Comparison of ENCODE assay signal across 12 mouse cellular contexts in genomic region chr11:3349343-3349695, GRCm38 (mm10). TPM values are rescaled to one million over a fixed set of nuclear protein-coding genes. Genes with fewer than 3 reads are reported as not detected.
A peak's percentile ranks its signal among the peaks of the same experiment; 100 is the strongest.
DNase-seq lines count a peak whose midpoint lies in the region; ATAC-seq and TF ChIP-seq lines count a peak whose summit lies in the region.
"Had no signal": no experiment of that assay in that cellular context is flagged by ENCODE, and none has a peak within 500 bp of the region (broad histone marks: within the 10 kb centered on the region; RNA-seq: fewer than 3 reads in every experiment).

No protein-coding gene starts in this region.

- TF ChIP-seq POLR2A in lung, adult 2 months (IDR thresholded peaks at IDR 0.05; ENCODE audit: borderline replicate concordance, extremely low read depth, low read depth, low read length), result no peak
- TF ChIP-seq POLR2A in bone marrow, adult 2 months (IDR thresholded peaks at IDR 0.05; ENCODE audit: borderline replicate concordance, control insufficient read depth, low read depth, low read length), result no peak

- 80% methylated on average over 4 of the region's 4 CpGs for WGBS in heart, embryonic 13.5 days
- WGBS in lung, embryonic 16.5 days, result 80% methylated on average over 4 of the region's 4 CpGs
- WGBS in lung, adult 2 months, result 72% methylated on average over 4 of the region's 4 CpGs
- 78% methylated on average over 4 of the region's 4 CpGs for WGBS in bone marrow, adult 2 months
- WGBS in intestine, embryonic 15.5 days, result 71% methylated on average over 4 of the region's 4 CpGs

- no peak for TF ChIP-seq CTCF in lung, adult 2 months (IDR thresholded peaks at IDR 0.05; ENCODE audit: insufficient read depth, low read length)
- TF ChIP-seq CTCF in bone marrow, adult 2 months (IDR thresholded peaks at IDR 0.05; ENCODE audit: control insufficient read depth, insufficient read depth, low read length), result no peak

- H3K4me2 ChIP-seq in heart, embryonic 13.5 days, result no peak overlapping the region
- H3K4me2 ChIP-seq in lung, embryonic 16.5 days (ENCODE audit: low read depth, low read length), result no peak overlapping the region
- no peak overlapping the region for H3K4me2 ChIP-seq in intestine, embryonic 15.5 days (replicated peaks)

- H3K27me3 ChIP-seq in heart, embryonic 13.5 days (replicated peaks), result no peaks in the 10 kb centered on the region
- H3K27me3 ChIP-seq in lung, embryonic 16.5 days (ENCODE audit: control insufficient read depth, insufficient read depth, low read depth, low read length), result no peaks in the 10 kb centered on the region
- H3K27me3 ChIP-seq in intestine, embryonic 15.5 days (replicated peaks), result no peaks in the 10 kb centered on the region

- H3K4me1 ChIP-seq in heart, embryonic 13.5 days, result peaks cover 24% of the 10 kb centered on the region
- peaks cover 10% of the 10 kb centered on the region for H3K4me1 ChIP-seq in lung, embryonic 16.5 days (replicated peaks; ENCODE audit: control insufficient read depth, insufficient read depth, low read length)
- H3K4me1 ChIP-seq in lung, adult 2 months (ENCODE audit: control insufficient read depth, insufficient read depth, low read length), result peaks cover 10% of the 10 kb centered on the region
- no peaks in the 10 kb centered on the region; the same call in 1 of the 2 replicates for H3K4me1 ChIP-seq in bone marrow, adult 2 months (ENCODE audit: control insufficient read depth, insufficient read depth, low read length)
- peaks cover 19% of the 10 kb centered on the region for H3K4me1 ChIP-seq in intestine, embryonic 15.5 days (replicated peaks)

- peaks cover 70% of the 10 kb centered on the region for H3K36me3 ChIP-seq in heart, embryonic 13.5 days
- peaks cover 37% of the 10 kb centered on the region for H3K36me3 ChIP-seq in lung, embryonic 16.5 days (ENCODE audit: control insufficient read depth, insufficient read depth, low read length)
- H3K36me3 ChIP-seq in intestine, embryonic 15.5 days, result peaks cover 28% of the 10 kb centered on the region

- peak overlapping the region; percentile 76 for H3K27ac ChIP-seq in heart, embryonic 13.5 days (replicated peaks)
- peak overlapping the region; percentile 3; the same call in 1 of the 2 replicates for H3K27ac ChIP-seq in lung, embryonic 16.5 days (ENCODE audit: low read length)
- H3K27ac ChIP-seq in bone marrow, adult 2 months (ENCODE audit: control insufficient read depth, insufficient read depth, low read depth, low read length, poor library complexity), result peak overlapping the region; percentile 22
- no peak overlapping the region for H3K27ac ChIP-seq in intestine, embryonic 15.5 days
- H3K27ac ChIP-seq: left cerebral cortex, adult 2 months had no signal

- DNase-seq in heart, adult 18-20 months, result no peak
- DNase-seq in lung, adult 2 months, result no peak
- DNase-seq in left cerebral cortex, adult 9 months (ENCODE audit: low spot score in 2 of 2), result no peak
- DNase-seq in left cerebral cortex, adult 18-20 months (ENCODE audit: low spot score in 2 of 2), result no peak
- DNase-seq: gastrocnemius, postnatal 36 days; kidney, adult 2 months had no signal

- no peak overlapping the region for H3K4me3 ChIP-seq in heart, embryonic 13.5 days
- H3K4me3 ChIP-seq in lung, embryonic 16.5 days (ENCODE audit: low read length), result no peak overlapping the region
- H3K4me3 ChIP-seq in lung, adult 2 months (replicated peaks; ENCODE audit: extremely low read depth, low read depth, low read length), result no peak overlapping the region
- no peak overlapping the region for H3K4me3 ChIP-seq in bone marrow, adult 2 months (replicated peaks; ENCODE audit: control insufficient read depth, low read depth, low read length)
- no peak overlapping the region for H3K4me3 ChIP-seq in intestine, embryonic 15.5 days (replicated peaks)
- H3K4me3 ChIP-seq: erythroblast, embryonic 14.5 days; left cerebral cortex, adult 2 months had no signal

- no peaks in the 10 kb centered on the region for H3K9me3 ChIP-seq in heart, embryonic 13.5 days
- no peaks in the 10 kb centered on the region for H3K9me3 ChIP-seq in lung, embryonic 16.5 days (ENCODE audit: control insufficient read depth, low read length)
- no peaks in the 10 kb centered on the region for H3K9me3 ChIP-seq in intestine, embryonic 15.5 days

- peak overlapping the region; percentile 54 for H3K9ac ChIP-seq in heart, embryonic 13.5 days
- peak overlapping the region; percentile 36; the same call in 1 of the 2 replicates for H3K9ac ChIP-seq in lung, embryonic 16.5 days (ENCODE audit: low read length)
- no peak overlapping the region for H3K9ac ChIP-seq in intestine, embryonic 15.5 days

- ATAC-seq in heart, embryonic 13.5 days (ENCODE audit: extremely low read depth, insufficient number of reproducible peaks, low FRiP score, low TSS enrichment), result no peak
- no peak for ATAC-seq in lung, embryonic 16.5 days (ENCODE audit: low read depth)
- peak; percentile 13; the same call in 1 of the 2 replicates for ATAC-seq in intestine, embryonic 15.5 days

RNA-seq across cellular contexts. Expression of gene Pik3ip1, which starts 19.1 kb away (rescaled TPM):
- 19.0 and 25.9 TPM in 2 replicates for polyA plus RNA-seq in heart, embryonic 13.5 days (2015; fragmentation: Nextera tagmentation; extraction: Ambion mirVana)
- total RNA-seq in heart, adult 18-20 months (2021), result 10 to 100 TPM; 45.2 to 51.2 TPM
- polyA plus RNA-seq in lung, embryonic 16.5 days (2015; fragmentation: Nextera tagmentation; extraction: Ambion mirVana), result 11.8 and 12.0 TPM in 2 replicates
- 23.2 and 38.3 TPM in 2 replicates for polyA plus RNA-seq in lung, adult 2 months (2012; rRNA removed)
- 11.6 and 29.7 TPM in 2 replicates for polyA plus RNA-seq in bone marrow, adult 2 months (2011; ENCODE audit: insufficient read depth, insufficient read length, low replicate concordance, missing spikeins)
- 8.5 and 8.7 TPM in 2 replicates for polyA plus RNA-seq in intestine, embryonic 15.5 days (2015; fragmentation: Nextera tagmentation; extraction: Ambion mirVana)
- total RNA-seq in left cerebral cortex, adult 18-20 months (2021), result 10 to 100 TPM; 27.8 to 32.3 TPM

RNA-seq across cellular contexts. Expression of gene Limk2, which starts 59.7 kb away (rescaled TPM):
- 50.4 and 58.3 TPM in 2 replicates for polyA plus RNA-seq in heart, embryonic 13.5 days (2015; fragmentation: Nextera tagmentation; extraction: Ambion mirVana)
- total RNA-seq in heart, adult 18-20 months (2021), result 10 to 100 TPM; 15.1 to 17.0 TPM
- polyA plus RNA-seq in lung, embryonic 16.5 days (2015; fragmentation: Nextera tagmentation; extraction: Ambion mirVana), result 53.1 and 54.5 TPM in 2 replicates
- polyA plus RNA-seq in lung, adult 2 months (2012; rRNA removed), result 94.3 and 142 TPM in 2 replicates
- 23.9 and 60.1 TPM in 2 replicates for polyA plus RNA-seq in bone marrow, adult 2 months (2011; ENCODE audit: insufficient read depth, insufficient read length, low replicate concordance, missing spikeins)
- polyA plus RNA-seq in intestine, embryonic 15.5 days (2015; fragmentation: Nextera tagmentation; extraction: Ambion mirVana), result 60.1 and 64.0 TPM in 2 replicates
- 100 to 1,000 TPM in 1 of 2 experiments, 10 to 100 TPM in 1; 98.4 to 114 TPM for total RNA-seq in left cerebral cortex, adult 18-20 months (2021)
